Mouse (Mus musculus) olfactory bulb, adult 2 months (tissue): Measurements from ENCODE around the gene Imp3. TPM values are rescaled to one million over a fixed set of nuclear protein-coding genes. Genes with fewer than 3 reads are reported as not detected.

Experiments used
- H3K27ac ChIP-seq: fragments of 200-500 bp; 2 replicates; pipeline ENCODE4 v1.5.1; 2012; ENCODE audit warnings: low read depth, low read length; ENCODE audit not compliant: insufficient read depth
- H3K4me1 ChIP-seq: fragments of 200-500 bp; 2 replicates; pipeline ENCODE4 v1.6.1; 2012; ENCODE audit warnings: low read length; ENCODE audit not compliant: control insufficient read depth, insufficient read depth
- H3K4me3 ChIP-seq: fragments of 200-500 bp; 2 replicates; pipeline ENCODE4 v1.5.1; 2012; ENCODE audit warnings: mild to moderate bottlenecking, low read depth, low read length, moderate library complexity; ENCODE audit not compliant: insufficient read depth
- CTCF ChIP-seq: fragments of 200-500 bp; IDR thresholded peaks from 2 replicates; pipeline ENCODE4 v1.5.1; 2012; ENCODE audit warnings: low read depth, mild to moderate bottlenecking, low read length, moderate library complexity; ENCODE audit not compliant: insufficient read depth
- POLR2A ChIP-seq: fragments of 200-500 bp; IDR thresholded peaks from 2 replicates; pipeline ENCODE4 v1.6.1; 2012; ENCODE audit warnings: mild to moderate bottlenecking, low read depth, low read length, moderate library complexity; ENCODE audit not compliant: insufficient read depth
- WGBS: fragments of 180-500 bp; shearing (Covaris S2); methylation state at CpG from one replicate; pipeline ENCODE4 v1.1.7; 2018; 5-methylcytosine and 5-hydroxymethylcytosine counted together
- polyA plus RNA-seq: library from polyadenylated mRNA; stranded (reverse); fragments of >200 nt; gene quantifications from 2 replicates; pipeline ENCODE4 v1.2.4, GENCODE M21; 2012; ENCODE audit warnings: low replicate concordance; ENCODE audit not compliant: missing spikeins, insufficient read depth, insufficient read length

Imp3 gene
- polyA plus RNA-seq, 1 experiment, result not detected

DNA sequence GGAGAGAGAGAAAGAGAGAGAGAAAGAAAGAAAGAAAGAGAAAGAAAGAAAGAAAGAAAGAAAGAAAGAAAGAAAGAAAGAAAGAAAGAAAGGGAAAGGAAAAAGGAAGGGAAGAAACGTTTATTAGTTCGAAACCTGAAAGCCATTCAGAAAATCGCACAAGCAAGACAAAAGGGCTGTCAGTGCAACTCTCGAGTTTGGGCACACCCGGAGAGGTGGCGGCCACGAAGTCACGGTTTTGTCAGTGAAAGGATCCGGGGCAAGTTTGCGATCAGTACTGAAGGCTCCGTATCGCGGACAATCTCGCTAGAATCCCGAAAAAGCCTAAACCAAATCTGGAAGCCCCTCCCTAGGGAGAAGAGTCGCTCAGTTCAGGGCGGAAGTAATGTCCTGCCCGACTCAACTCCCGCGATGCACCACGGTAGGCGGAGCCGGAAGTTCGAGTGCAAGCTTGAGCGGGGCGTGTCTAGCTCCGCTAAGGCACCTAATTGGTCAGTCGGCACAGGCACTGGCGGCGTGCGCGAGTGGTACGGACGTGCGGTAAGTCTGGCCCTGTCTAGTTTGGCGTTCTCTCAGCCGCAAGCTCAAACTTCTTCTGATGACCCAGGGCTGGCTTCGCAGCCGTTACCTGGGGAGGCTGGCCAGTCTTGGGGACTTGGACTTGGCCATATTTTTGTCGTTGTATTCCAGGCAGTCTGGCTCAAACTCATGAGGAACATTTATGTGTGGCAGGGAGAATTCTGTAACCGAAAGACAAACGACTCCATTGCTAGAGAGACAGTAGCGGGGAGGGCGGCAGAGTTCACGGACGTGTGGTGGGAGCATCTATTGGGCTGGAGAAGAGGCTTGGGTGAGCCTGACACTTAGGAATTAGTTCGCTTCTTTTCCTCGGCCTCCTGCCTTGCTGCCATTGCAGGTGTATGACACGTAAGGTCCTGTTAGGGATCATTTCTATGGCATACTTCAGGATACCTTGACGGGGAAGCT, 13.4 kb downstream of the Imp3 start, which contains the start of gene Snupn:
Gene Snupn (plus strand): TSS at position 465 of the 987 bp plus-strand sequence.
- H3K4me1 ChIP-seq, result no peaks in the 10 kb centered on the region; the same call in 1 of the 2 replicates
- H3K27ac ChIP-seq, result peak within 1 kb of the TSS; percentile 73
- WGBS, result under 1% methylated on average over 50 of the region's 50 CpGs

DNA sequence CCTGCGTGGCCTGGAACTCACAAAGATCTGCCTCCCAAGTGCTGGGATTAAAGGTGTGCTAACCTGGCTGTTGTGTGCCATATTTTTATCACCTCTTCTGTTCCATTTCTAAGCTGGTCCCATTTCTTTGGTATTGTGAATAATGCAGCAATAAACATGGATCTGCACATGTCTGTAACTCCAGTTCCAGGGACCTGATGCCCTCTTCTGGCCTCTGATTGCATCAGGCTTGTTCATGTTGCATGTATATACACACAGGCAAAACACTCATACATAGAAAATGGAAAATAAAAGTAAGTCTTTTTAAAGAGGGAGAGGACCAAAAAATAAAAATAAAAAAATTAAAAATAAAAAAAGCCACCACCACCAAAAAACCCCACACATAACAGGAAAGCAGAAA, 16.3 kb downstream of the Imp3 start:
- Histone ChIP-seq H3K27ac (no peak overlapping the region), H3K4me1 (no peaks in the 10 kb centered on the region; the same call in 1 of the 2 replicates), H3K4me3 (no peak overlapping the region)
- 97% methylated on average over 1 of the region's 1 CpGs for WGBS
- TF ChIP-seq POLR2A (no peak), CTCF (no peak)

More for the DNA sequence above, 13.4 kb downstream of the Imp3 start, which contains the start of gene Snupn:
- peak within 1 kb of the TSS; percentile 52 for H3K4me3 ChIP-seq
- peak; percentile 82 for TF ChIP-seq POLR2A
- TF ChIP-seq CTCF, result no peak

- Histone ChIP-seq H3K27ac (no peak overlapping the region), H3K4me1 (no peaks in the 10 kb centered on the region), H3K4me3 (no peak overlapping the region)
- WGBS, result 90% methylated on average over 7 of the region's 7 CpGs
- no peak for TF ChIP-seq CTCF
- no peak for TF ChIP-seq POLR2A
These were observed 19.8 kb downstream of the Imp3 start for GRCm38 (mm10) chr9:56956966-56957675.

- WGBS, result 99% methylated on average over 2 of the region's 2 CpGs
- TF ChIP-seq POLR2A (no peak), CTCF (no peak)
These were observed 21.4 kb downstream of the Imp3 start for GRCm38 (mm10) chr9:56958689-56959088.

GRCm38 (mm10) chr9:56961591-56961990, 24.3 kb downstream of the Imp3 start:
- Histone ChIP-seq H3K4me1 (no peaks in the 10 kb centered on the region), H3K27ac (no peak overlapping the region), H3K4me3 (no peak overlapping the region)
- WGBS, result 96% methylated on average over 3 of the region's 3 CpGs
- no peak for TF ChIP-seq CTCF
- TF ChIP-seq POLR2A, result no peak

More at GRCm38 (mm10) chr9:56958689-56959088, 21.4 kb downstream of the Imp3 start:
- no peak overlapping the region for H3K4me3 ChIP-seq
- no peak overlapping the region for H3K27ac ChIP-seq
- H3K4me1 ChIP-seq, result no peaks in the 10 kb centered on the region

- no peak overlapping the region for H3K4me3 ChIP-seq
- no peak overlapping the region for H3K27ac ChIP-seq
- TF ChIP-seq POLR2A (no peak), CTCF (no peak)
- 86% methylated on average over 2 of the region's 2 CpGs for WGBS
- H3K4me1 ChIP-seq, result no peaks in the 10 kb centered on the region
These were observed 32.9 kb downstream of the Imp3 start for GRCm38 (mm10) chr9:56970158-56970557.

GRCm38 (mm10) chr9:56973960-56974524, 36.8 kb downstream of the Imp3 start:
- H3K4me3 ChIP-seq, result no peak overlapping the region
- WGBS, result 91% methylated on average over 8 of the region's 8 CpGs
- H3K27ac ChIP-seq, result no peak overlapping the region
- TF ChIP-seq POLR2A (no peak), CTCF (no peak)
- no peaks in the 10 kb centered on the region for H3K4me1 ChIP-seq

DNA sequence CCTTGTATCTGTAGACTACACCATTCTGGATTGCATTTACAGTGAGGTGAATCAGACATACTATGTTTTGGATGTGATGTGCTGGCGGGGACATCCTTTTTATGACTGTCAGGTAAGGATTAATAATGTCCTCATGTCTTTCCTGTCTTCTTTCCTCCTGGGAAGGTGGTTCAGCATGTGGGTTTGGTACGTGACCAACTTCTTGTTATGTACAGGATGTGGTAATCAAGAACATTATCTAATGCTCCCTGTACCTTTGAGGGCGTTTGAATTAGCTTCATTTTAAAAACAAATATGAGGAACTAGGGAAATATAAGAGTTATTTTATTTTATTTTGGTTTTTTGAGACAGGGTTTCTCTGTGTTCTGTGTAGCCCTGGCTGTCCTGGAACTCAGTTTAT, 37.9 kb downstream of the Imp3 start:
- WGBS, result 89% methylated on average over 3 of the region's 3 CpGs
- TF ChIP-seq CTCF (no peak), POLR2A (no peak)
- no peak overlapping the region for H3K4me3 ChIP-seq
- H3K4me1 ChIP-seq, result no peaks in the 10 kb centered on the region
- H3K27ac ChIP-seq, result no peak overlapping the region
